Mouse (Mus musculus) small intestine, adult 2 months (tissue): ENCODE measurements around the gene Utp4. TPM values are rescaled to one million over a fixed set of nuclear protein-coding genes. Genes with fewer than 3 reads are reported as not detected.

Experiments
- H3K27ac ChIP-seq: fragments of 200-500 bp; 2 replicates; pipeline ENCODE4 v1.5.1; 2012; ENCODE audit warnings: low read depth, low read length, control low read depth, inconsistent platforms; ENCODE audit not compliant: insufficient read depth
- H3K27me3 ChIP-seq: fragments of 200-500 bp; 2 replicates; pipeline ENCODE4 v1.6.1; 2012; ENCODE audit warnings: mild to moderate bottlenecking, moderate library complexity, low read length, inconsistent platforms; ENCODE audit not compliant: control insufficient read depth, insufficient read depth
- H3K36me3 ChIP-seq: fragments of 200-500 bp; 2 replicates; pipeline ENCODE4 v1.6.1; 2012; ENCODE audit warnings: mild to moderate bottlenecking, low read length, control low read depth, inconsistent platforms; ENCODE audit not compliant: control insufficient read depth, insufficient read depth
- H3K4me1 ChIP-seq: fragments of 200-500 bp; 2 replicates; pipeline ENCODE4 v1.6.1; 2012; ENCODE audit warnings: low read length, inconsistent platforms, mixed read lengths; ENCODE audit not compliant: control insufficient read depth, insufficient read depth, insufficient read length
- H3K4me3 ChIP-seq: fragments of 200-500 bp; 2 replicates; pipeline ENCODE4 v1.5.1; 2012; ENCODE audit warnings: low read depth, mild to moderate bottlenecking, control low read depth, inconsistent platforms, low read length, moderate library complexity
- CTCF ChIP-seq: fragments of 200-500 bp; IDR thresholded peaks from 2 replicates; pipeline ENCODE4 v1.5.1; 2012; ENCODE audit warnings: low read depth, mild to moderate bottlenecking, control low read depth, inconsistent platforms, low read length, moderate library complexity, mixed read lengths; ENCODE audit not compliant: insufficient replicate concordance, insufficient read length; ENCODE audit errors: extremely low read depth
- POLR2A ChIP-seq: fragments of 200-500 bp; IDR thresholded peaks from 2 replicates; pipeline ENCODE4 v1.6.1; 2012; ENCODE audit warnings: low read depth, mild to moderate bottlenecking, control low read depth, inconsistent platforms, low read length, moderate library complexity
- WGBS: fragments of 180-500 bp; shearing (Covaris S2); methylation state at CpG from one replicate; pipeline ENCODE4 v1.1.7; 2018; 5-methylcytosine and 5-hydroxymethylcytosine counted together
- polyA plus RNA-seq: library from polyadenylated mRNA; depleted of rRNA; stranded (reverse); fragments of >200 nt; gene quantifications from 2 replicates; pipeline ENCODE4 v1.2.3, GENCODE M21; 2012

The Utp4 gene
- polyA plus RNA-seq, 1 experiment = 7.7 TPM

- 0 out of 2 replicates have a peak overlapping the region, but pooled peaks have one; percentile 11 for H3K27ac ChIP-seq
- H3K4me1 ChIP-seq = no peaks in the 10 kb centered on the region
- WGBS = 78% methylated on average over 3 of the region's 3 CpGs
- no peaks in the 10 kb centered on the region for H3K36me3 ChIP-seq
- no peaks in the 10 kb centered on the region for H3K27me3 ChIP-seq
- no peak for TF ChIP-seq POLR2A
- TF ChIP-seq CTCF = no peak
- H3K4me3 ChIP-seq = no peak overlapping the region
These were observed 50.5 kb downstream of the Utp4 start for GRCm38 (mm10) chr8:106943874-106944418.

- 77% methylated on average over 3 of the region's 3 CpGs for WGBS
- H3K4me3 ChIP-seq = no peak overlapping the region
- H3K4me1 ChIP-seq = no peaks in the 10 kb centered on the region
- no peaks in the 10 kb centered on the region for H3K36me3 ChIP-seq
- H3K27ac ChIP-seq = no peak overlapping the region
- H3K27me3 ChIP-seq = no peaks in the 10 kb centered on the region
- TF ChIP-seq POLR2A (no peak), CTCF (no peak)
These were observed 51.3 kb downstream of the Utp4 start for GRCm38 (mm10) chr8:106944756-106945155.

- no peaks in the 10 kb centered on the region for H3K27me3 ChIP-seq
- WGBS = 73% methylated on average over 3 of the region's 3 CpGs
- no peak overlapping the region for H3K27ac ChIP-seq
- no peaks in the 10 kb centered on the region for H3K4me1 ChIP-seq
- TF ChIP-seq POLR2A = no peak
- no peak for TF ChIP-seq CTCF
- H3K36me3 ChIP-seq = no peaks in the 10 kb centered on the region
- H3K4me3 ChIP-seq = no peak overlapping the region
These were observed 55.3 kb downstream of the Utp4 start for GRCm38 (mm10) chr8:106948678-106949243.

- H3K4me1 ChIP-seq = no peaks in the 10 kb centered on the region
- no peaks in the 10 kb centered on the region for H3K27me3 ChIP-seq
- no peaks in the 10 kb centered on the region for H3K36me3 ChIP-seq
- WGBS = 75% methylated on average over 4 of the region's 4 CpGs
- H3K27ac ChIP-seq = no peak overlapping the region
- H3K4me3 ChIP-seq = no peak overlapping the region
- no peak for TF ChIP-seq CTCF
- no peak for TF ChIP-seq POLR2A
These were observed 58.3 kb downstream of the Utp4 start for GRCm38 (mm10) chr8:106951707-106952106.

- Histone ChIP-seq H3K27me3 (no peaks in the 10 kb centered on the region), H3K36me3 (no peaks in the 10 kb centered on the region), H3K4me3 (no peak overlapping the region), H3K27ac (no peak overlapping the region), H3K4me1 (no peaks in the 10 kb centered on the region)
- no peak for TF ChIP-seq CTCF
- TF ChIP-seq POLR2A = no peak
- 70% methylated on average over 4 of the region's 4 CpGs for WGBS
These were observed 60.1 kb downstream of the Utp4 start for GRCm38 (mm10) chr8:106953571-106953970.

- Histone ChIP-seq H3K36me3 (no peaks in the 10 kb centered on the region), H3K4me3 (no peak overlapping the region), H3K27me3 (no peaks in the 10 kb centered on the region), H3K27ac (no peak overlapping the region), H3K4me1 (no peaks in the 10 kb centered on the region)
- WGBS = 85% methylated on average over 3 of the region's 3 CpGs
- TF ChIP-seq CTCF = no peak
- TF ChIP-seq POLR2A = no peak
These were observed 63.6 kb downstream of the Utp4 start for GRCm38 (mm10) chr8:106957086-106957485.

- H3K27me3 ChIP-seq = no peaks in the 10 kb centered on the region
- H3K27ac ChIP-seq = no peak overlapping the region
- no peak overlapping the region for H3K4me3 ChIP-seq
- WGBS = 73% methylated on average over 3 of the region's 3 CpGs
- no peak for TF ChIP-seq POLR2A
- no peak for TF ChIP-seq CTCF
- no peaks in the 10 kb centered on the region for H3K36me3 ChIP-seq
- H3K4me1 ChIP-seq = no peaks in the 10 kb centered on the region
These were observed 64.8 kb downstream of the Utp4 start for GRCm38 (mm10) chr8:106958212-106958611.
